Mouse (Mus musculus) kidney, adult 18-20 months (tissue): Measurements from ENCODE around the gene Atp13a1.

Source experiments
- DNase-seq: peaks from one replicate; pipeline ENCODE4 v3.0.0; 2021

Atp13a1 gene

DNA sequence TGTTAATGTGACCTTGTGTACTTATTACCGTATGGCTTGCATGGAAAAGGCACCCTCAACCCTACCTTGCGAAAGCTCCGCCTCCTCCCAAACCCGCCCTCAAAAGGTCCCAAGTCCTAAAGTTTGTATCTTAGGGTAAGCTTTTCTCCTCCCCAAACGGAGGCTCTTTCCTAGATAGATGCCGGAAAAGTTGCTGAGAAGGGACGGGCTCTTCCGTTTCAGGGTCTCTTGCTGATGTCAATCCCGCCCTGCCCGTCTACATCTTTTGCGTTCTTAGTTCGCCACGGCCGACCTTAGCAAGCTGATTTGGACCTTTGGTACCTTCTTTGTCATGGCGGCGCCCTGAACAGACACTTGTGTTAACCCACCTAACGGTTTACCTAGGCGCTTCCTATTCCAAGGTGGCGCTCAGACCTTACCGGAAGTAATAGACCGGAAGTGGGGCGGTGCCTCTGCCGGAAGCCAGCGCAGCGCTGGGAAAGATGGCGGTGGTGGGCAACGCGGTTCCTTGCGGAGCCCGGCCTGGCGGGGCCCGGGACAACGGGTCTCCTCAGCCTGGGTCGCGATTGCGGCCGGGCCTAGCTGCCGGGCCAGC lies at the start of gene Atp13a1, which contains the start of gene Zfp866:
Atp13a1 (plus strand) TSS at position 391 of the 595 bp plus-strand sequence.
Zfp866 (minus strand) TSS at position 406 of the 595 bp plus-strand sequence.
- DNase-seq: peak; percentile 91

DNA sequence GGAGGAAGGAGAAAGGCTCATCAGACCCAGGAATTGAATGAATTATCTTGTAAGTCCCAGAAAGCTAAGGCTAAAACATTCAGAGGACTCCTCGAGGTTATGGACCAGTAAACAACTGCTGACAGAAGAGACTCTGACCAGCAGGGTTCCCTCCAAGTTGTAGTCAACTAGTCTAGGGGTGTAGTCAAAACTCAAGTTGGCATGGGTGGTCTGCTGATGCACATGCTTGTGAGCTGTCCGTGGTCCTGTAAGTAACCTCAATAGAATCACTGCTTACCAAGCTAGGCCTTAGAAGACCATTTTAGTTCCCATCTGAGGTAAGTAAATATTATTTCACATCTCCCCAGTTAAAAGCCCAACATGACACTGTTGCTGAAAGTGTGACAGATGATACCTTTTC lies 49.7 kb upstream of the Atp13a1 start:
- no peak for DNase-seq

DNA sequence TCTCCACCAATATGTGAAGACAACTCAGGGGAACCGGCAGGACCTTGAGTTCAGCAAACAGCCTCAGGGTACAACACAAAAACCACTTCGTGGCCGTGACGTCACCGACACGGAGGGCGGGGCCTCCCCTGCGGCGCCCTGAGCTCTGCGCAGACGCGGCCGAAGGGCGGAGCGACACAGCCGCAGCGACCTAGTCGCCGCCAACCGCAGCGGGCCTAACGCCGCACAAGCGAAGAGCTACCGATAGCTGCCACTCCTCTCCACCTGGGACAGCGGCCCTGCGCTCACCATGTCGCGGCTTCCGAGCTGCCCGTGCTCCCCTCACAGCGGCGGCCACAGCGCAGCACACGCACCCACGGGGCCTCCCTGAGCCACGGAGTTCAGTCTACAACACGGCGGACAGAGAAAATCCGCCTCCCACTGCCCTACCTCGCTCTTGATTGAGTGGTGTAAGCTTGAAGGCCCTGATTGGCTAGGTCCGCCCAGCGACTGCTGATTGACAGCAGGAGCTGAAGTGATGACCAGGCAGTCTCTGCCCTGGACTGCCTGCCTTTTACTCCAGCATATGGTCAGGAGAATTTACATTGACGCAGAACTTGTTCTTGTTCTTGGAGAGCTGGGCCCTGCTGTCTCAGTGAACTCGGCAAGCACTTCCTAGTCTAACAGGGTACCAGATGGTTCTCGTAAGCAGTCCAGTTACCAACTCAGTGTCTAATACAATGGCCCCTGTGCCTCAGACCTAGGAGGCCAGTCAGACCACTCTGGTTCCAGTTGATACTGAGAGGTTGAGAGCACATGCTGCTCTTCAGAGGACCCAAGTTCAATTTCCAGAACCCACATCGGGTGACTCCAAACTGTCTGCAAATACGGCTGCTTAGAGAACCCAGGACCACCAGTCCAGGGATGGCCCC lies 41.2 kb upstream of the Atp13a1 start, which contains the start of gene Zfp963:
Zfp963 (minus strand) TSS at position 427 of the 911 bp plus-strand sequence.
- peak; percentile 98 for DNase-seq

- DNase-seq: no peak
Observed at GRCm38 (mm10) chr8:69752437-69752836, 38.5 kb upstream of the Atp13a1 start.

- DNase-seq: no peak
Observed at GRCm38 (mm10) chr8:69758316-69758715, 32.6 kb upstream of the Atp13a1 start.

DNA sequence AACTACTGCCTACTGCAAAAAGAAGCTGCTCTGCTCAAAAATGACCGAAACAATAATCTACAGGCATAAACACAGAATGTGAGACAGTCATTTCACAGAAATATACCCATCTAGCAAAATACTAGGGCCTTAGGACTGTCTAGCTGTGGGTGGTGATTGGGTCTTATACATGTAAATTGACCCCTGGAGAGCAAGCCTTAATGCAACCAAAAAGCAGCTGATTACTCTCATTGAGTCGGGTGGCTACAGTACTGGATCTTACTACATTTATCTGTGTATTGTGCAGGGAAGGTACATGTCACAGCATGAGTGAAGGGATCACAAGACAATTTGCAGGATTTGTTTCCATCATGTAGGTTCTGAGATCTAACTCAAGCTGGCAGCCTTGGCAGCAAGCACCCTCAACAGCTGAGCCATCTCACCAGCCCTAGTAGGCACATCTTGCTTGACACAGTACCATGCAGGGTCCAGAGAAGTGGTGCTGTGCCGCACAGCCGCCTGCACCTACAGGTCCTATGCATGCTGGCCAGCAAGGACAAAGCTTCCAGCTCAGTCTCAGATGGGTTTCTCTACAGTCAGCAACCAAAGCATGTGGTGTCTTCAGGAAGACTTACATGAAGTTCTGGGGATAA lies 29.0 kb upstream of the Atp13a1 start:
- DNase-seq: no peak

DNA sequence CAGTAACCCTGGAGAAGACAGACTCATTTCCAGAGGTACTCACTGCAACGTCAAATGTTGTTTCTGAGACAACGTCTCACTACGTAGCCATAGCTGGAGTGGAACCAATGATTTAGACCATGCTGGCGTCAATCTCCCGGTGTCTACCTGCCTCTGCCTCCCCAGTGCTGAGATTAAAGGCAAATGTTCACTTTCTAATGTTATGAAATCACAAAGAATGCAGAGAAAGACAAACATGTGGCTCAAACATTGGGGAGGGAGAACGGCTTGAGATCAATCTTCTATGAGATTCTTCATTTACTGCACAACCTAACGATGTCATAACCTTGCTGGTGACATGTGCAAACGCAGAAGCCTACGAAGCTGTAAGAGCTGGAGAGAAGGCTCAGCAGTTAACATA lies 19.7 kb upstream of the Atp13a1 start:
- DNase-seq: no peak

GRCm38 (mm10) chr8:69772106-69772505 lies 18.9 kb upstream of the Atp13a1 start:
- DNase-seq: no peak

GRCm38 (mm10) chr8:69774503-69775148 lies 16.3 kb upstream of the Atp13a1 start, which contains the start of gene Gm20422:
Gene Gm20422, minus strand, starts transcription at chr8:69774886.
- DNase-seq: peak; percentile 92

GRCm38 (mm10) chr8:69775149-69775534 lies 15.8 kb upstream of the Atp13a1 start:
- no peak for DNase-seq

DNA sequence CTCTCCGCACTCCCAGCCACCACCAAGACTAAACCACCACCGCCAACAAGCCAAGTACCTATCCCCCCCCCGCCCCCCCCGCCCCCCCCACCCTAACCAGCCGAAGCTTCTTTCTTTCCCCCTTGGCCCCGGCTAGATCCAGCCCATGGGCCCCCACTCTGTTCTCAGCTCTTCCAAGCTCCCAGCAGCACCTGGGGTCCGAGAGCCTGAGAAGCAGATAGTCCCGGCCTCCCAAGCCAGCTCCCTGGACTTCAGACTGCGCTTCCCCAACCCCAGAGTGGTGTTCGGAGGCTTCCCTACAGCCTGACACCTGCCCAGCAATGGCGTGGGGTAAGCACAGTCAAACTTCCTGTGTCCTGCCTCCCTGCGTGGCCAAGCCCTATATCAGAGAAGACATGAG lies 13.9 kb upstream of the Atp13a1 start:
- DNase-seq: no peak

DNA sequence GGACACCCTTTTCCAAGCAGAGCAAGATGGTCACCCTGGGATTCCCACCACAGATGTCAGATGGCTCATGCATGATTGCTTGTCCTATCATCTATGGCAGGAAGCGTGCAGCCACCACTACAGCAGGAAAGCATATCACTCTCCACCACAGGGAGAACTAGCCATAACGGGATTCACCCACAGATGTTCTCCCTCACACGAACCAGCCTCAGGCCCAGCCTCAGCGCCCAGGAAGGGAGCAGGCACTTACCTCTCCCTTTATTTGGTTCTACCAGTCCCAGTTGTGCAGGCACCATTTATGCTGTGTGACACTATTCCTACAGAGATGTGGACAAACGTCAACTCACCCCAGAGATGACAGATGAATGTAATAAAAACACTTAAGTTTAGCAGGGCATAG lies 1.9 kb upstream of the Atp13a1 start:
- DNase-seq: no peak

GRCm38 (mm10) chr8:69789731-69790130 lies 1.2 kb upstream of the Atp13a1 start:
- DNase-seq: peak; percentile 13

GRCm38 (mm10) chr8:69790364-69790763 lies 599 bp upstream of the Atp13a1 start:
- DNase-seq: no peak

DNA sequence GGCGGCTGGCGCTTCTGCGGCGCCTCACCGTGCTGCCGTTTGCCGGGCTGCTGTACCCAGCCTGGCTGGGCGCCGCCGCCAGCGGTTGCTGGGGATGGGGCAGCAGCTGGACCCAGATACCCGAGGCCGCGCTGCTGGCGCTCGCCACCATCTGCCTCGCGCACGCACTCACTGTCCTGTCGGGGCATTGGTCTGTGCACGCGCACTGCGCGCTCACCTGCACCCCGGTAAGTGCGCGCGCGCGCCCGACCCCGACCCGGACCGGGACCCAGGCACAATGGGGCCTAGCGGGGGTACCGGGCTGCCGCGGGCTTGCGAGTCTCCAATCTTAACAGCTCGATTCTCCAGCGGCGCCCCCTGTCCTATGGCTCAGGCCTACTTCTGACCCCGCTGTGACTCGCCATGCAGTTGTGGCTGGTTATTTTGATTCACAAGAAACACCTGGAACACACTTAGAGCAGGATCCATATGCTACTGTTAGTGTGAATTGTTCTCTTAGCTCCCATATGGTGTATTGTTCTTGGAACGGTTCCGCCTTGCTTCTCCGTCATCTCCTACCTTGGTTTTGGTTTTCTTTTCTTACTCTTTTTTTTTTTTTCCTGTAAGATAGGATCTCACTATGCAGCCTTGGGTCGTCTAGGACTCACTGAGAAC lies 579 bp downstream of the Atp13a1 start:
- no peak for DNase-seq

DNA sequence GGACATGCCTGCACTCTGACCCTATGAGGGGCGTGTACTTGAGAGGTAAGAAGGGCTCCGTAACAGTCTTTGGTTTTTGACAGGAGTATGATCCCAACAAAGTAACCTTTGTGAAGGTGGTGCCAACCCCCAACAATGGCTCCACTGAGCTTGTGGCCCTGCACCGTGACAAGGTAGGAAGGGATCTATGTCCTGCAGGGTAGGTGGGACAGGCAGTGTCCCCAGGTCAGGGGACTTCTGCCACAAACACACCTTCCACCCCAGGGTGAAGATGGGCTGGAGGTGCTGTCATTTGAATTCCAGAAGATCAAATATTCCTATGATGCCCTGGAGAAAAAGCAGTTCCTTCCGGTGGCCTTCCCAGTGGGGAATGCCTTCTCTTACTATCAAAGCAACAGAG lies 2.7 kb downstream of the Atp13a1 start:
- DNase-seq: no peak

GRCm38 (mm10) chr8:69794096-69794495 lies 3.1 kb downstream of the Atp13a1 start:
- no peak for DNase-seq

DNA sequence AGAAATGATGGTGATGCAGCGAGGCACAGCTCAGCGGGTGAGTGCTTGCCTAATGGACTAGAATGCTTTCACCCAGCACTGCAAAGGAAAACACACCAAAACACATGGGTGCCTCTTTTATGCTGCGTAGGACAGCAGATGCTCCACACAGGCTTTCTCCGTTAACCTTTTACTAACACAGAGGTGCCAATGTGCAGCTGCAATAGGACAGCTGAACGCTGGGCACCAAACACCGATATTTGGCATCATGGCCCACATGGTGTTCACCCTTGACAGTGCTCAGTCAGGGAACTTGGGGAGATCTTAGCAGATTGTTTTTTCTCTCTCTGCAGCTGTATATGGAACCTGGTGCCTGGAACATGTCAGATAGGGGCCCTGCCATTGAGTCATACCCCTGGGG lies 3.9 kb downstream of the Atp13a1 start:
- DNase-seq: no peak

DNA sequence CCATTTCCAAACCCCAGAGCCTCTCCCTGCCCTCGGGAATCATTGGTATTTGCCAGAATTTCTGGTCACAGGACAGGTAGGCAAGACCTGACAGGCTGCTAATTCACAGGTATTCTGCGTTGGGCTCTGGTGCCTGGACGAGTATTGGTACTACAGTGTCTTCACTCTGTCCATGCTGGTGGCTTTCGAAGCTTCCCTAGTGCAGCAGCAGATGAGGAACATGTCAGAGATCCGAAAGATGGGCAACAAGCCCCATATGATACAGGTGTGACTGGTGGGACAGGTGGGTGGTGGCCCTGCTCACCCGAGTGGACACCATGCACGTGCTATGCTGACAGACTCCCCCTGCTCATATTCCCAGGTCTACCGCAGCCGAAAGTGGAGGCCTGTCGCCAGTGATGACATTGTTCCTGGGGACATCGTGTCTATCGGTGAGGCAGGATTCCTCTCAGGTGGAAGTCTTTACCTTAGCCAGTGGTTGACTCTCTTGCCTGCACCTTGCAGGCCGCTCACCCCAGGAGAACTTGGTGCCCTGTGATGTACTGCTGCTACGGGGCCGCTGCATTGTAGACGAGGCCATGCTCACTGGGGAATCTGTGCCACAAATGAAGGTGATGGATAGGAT lies 5.9 kb downstream of the Atp13a1 start:
- DNase-seq: no peak

DNA sequence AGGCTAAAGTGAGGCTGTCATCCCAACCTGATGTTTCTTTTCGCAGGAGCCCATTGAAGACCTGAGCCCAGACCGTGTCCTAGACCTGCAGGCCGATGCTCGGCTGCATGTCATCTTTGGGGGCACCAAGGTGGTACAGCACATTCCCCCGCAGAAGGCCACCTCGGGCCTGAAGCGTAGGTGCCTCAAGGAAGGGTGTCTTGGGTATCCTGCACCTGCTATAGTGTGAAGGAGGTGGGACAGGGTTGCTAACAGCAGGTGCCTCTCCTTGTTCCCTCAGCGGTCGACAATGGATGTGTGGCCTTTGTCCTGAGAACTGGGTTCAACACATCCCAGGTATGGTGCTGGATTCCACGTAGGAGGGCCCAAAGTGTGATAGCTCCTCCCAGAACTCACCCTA lies 6.7 kb downstream of the Atp13a1 start:
- DNase-seq: no peak

DNA sequence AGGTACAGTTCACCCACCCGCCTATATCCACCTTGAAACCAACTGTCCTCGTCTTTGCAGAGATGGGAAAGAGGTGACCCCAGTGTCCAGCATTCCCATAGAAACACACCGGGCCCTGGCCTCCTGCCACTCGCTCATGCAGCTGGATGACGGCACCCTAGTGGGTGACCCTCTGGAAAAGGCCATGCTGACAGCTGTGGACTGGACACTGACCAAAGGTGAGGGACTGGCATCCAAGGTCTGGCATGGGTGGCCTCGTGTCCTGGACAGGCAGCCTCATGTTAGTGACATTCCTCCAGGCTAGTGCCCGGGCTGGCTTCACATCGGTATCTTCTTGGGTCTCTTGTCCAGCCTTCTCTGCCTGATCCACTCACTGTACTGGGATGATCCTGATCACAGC lies 8.3 kb downstream of the Atp13a1 start:
- no peak for DNase-seq

- DNase-seq: no peak
Observed at GRCm38 (mm10) chr8:69799946-69800345, 9.0 kb downstream of the Atp13a1 start.
